Mouse (Mus musculus) G1E (cell line): ENCODE data around the gene Tbpl1. TPM values are rescaled to one million over a fixed set of nuclear protein-coding genes. Genes with fewer than 3 reads are reported as not detected.

Experiments
- ATAC-seq: 2 replicates; pipeline ENCODE4 v1.8.0; 2016; ENCODE audit warnings: mild to moderate bottlenecking; ENCODE audit not compliant: insufficient number of reproducible peaks, poor library complexity, low FRiP score, severe bottlenecking; ENCODE audit errors: extremely low read depth
- DNase-seq: peaks from one replicate; pipeline ENCODE4 v3.0.0; 2012; ENCODE audit warnings: low spot score
- H3K27me3 ChIP-seq: 2 replicates; pipeline ENCODE4 v1.6.1; 2012; ENCODE audit warnings: mild to moderate bottlenecking, low read length, inconsistent platforms; ENCODE audit not compliant: insufficient read depth
- H3K36me3 ChIP-seq: replicated peaks from 2 replicates; pipeline ENCODE3; 2012; ENCODE audit warnings: mild to moderate bottlenecking, inconsistent platforms
- H3K4me1 ChIP-seq: 2 replicates; pipeline ENCODE4 v1.6.1; 2012; ENCODE audit warnings: low read depth, low read length, inconsistent platforms, mixed read lengths; ENCODE audit not compliant: insufficient read depth
- H3K4me3 ChIP-seq: 2 replicates; pipeline ENCODE4 v1.5.1; 2012; ENCODE audit warnings: low read depth, mild to moderate bottlenecking, inconsistent platforms, low read length, moderate library complexity, mixed read lengths
- H3K9me3 ChIP-seq: replicated peaks from 2 replicates; pipeline ENCODE4 v1.6.1; 2012; ENCODE audit warnings: inconsistent platforms
- CTCF ChIP-seq: IDR thresholded peaks from 2 replicates; pipeline ENCODE4 v1.5.1; 2012; ENCODE audit warnings: low read depth, low read length, inconsistent platforms, mixed read lengths
- GATA1 ChIP-seq: IDR thresholded peaks from 2 replicates; pipeline ENCODE4 v1.6.1; 2012; ENCODE audit warnings: borderline replicate concordance, low read length, inconsistent platforms, mixed read lengths
- GATA2 ChIP-seq: IDR thresholded peaks from 2 replicates; pipeline ENCODE4 v1.6.1; 2012; ENCODE audit warnings: low read depth, low read length, inconsistent platforms, borderline replicate concordance
- POLR2AphosphoS5 ChIP-seq: IDR thresholded peaks from 2 replicates; pipeline ENCODE4 v1.6.1; 2012; ENCODE audit warnings: low read depth, low read length, inconsistent platforms; ENCODE audit not compliant: insufficient replicate concordance
- TAL1 ChIP-seq: conservative IDR thresholded peaks from 2 replicates; pipeline ENCODE4 v1.6.1; 2012; ENCODE audit warnings: low read depth, low read length, inconsistent platforms, mixed read lengths
- polyA plus RNA-seq: library from polyadenylated mRNA; stranded (reverse); fragments of >175 nt; gene quantifications from 2 replicates; pipeline ENCODE4 v1.2.3, GENCODE M21; 2012
- total RNA-seq, 2 experiments: library from RNA; stranded (forward) in 1 of 2; stranded (reverse) in 1 of 2; fragments of 200-1000 nt in 1 of 2; fragments of >200 nt in 1 of 2; fragmentation: Nextera tagmentation in 1 of 2; gene quantifications; 2 replicates each; pipeline ENCODE4 v1.2.3; 2014 to 2017

Gene Tbpl1
- total and polyA plus RNA-seq, 3 experiments = 55.1 to 94.5 (median 85.1) TPM

GRCm38 (mm10) chr10:22754240-22754639 lies 22.5 kb upstream of the Tbpl1 start:
- Histone ChIP-seq H3K4me3 (no peak overlapping the region), H3K27me3 (no peaks in the 10 kb centered on the region), H3K4me1 (peaks cover 17% of the 10 kb centered on the region), H3K9me3 (peaks cover 2% of the 10 kb centered on the region; the same call in 1 of the 2 replicates), H3K36me3 (no peaks in the 10 kb centered on the region)
- TF ChIP-seq GATA2 (no peak), CTCF (no peak), TAL1 (no peak), GATA1 (no peak), POLR2AphosphoS5 (no peak)
- DNase-seq = no peak
- no peak for ATAC-seq

DNA sequence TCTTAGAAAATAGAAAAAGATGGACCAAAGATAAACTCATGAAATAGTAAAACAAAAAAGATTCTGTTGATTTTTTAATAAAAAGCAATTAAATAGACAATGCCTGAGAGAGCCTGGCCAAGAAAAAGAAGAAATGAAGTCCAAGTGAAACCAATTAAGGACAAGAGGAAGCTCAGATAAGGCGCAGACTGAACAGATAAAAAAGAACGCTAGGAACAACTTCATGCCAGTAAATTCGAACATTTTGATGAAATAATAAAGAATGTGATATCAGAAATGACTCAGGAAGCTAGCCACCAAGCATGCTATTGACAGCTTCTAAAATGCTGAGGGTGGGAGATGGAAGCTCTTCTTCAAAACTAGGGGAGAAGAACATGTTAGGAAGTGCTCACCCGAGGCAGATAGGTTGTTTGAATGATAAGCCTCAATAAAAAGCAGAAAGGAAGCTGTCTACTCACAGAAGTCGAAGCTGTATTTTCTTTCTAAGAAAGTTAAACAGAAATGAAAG lies 19.5 kb upstream of the Tbpl1 start:
- Histone ChIP-seq H3K4me3 (no peak overlapping the region; the same call in 1 of the 2 replicates), H3K36me3 (no peaks in the 10 kb centered on the region), H3K9me3 (peaks cover 2% of the 10 kb centered on the region; the same call in 1 of the 2 replicates), H3K27me3 (no peaks in the 10 kb centered on the region), H3K4me1 (peaks cover 25% of the 10 kb centered on the region)
- TF ChIP-seq TAL1 = no peak
- no peak for TF ChIP-seq POLR2AphosphoS5
- TF ChIP-seq GATA2 = no peak
- no peak for TF ChIP-seq GATA1
- TF ChIP-seq CTCF = no peak
- DNase-seq (no peak), ATAC-seq (no peak)

- Histone ChIP-seq H3K4me3 (no peak overlapping the region), H3K4me1 (peaks cover 16% of the 10 kb centered on the region), H3K36me3 (no peaks in the 10 kb centered on the region), H3K9me3 (no peaks in the 10 kb centered on the region), H3K27me3 (no peaks in the 10 kb centered on the region)
- ATAC-seq (no peak), DNase-seq (no peak)
- TF ChIP-seq GATA1 (no peak), GATA2 (no peak), TAL1 (no peak), CTCF (no peak), POLR2AphosphoS5 (no peak)
Observed at GRCm38 (mm10) chr10:22746334-22747322, 14.9 kb upstream of the Tbpl1 start.

DNA sequence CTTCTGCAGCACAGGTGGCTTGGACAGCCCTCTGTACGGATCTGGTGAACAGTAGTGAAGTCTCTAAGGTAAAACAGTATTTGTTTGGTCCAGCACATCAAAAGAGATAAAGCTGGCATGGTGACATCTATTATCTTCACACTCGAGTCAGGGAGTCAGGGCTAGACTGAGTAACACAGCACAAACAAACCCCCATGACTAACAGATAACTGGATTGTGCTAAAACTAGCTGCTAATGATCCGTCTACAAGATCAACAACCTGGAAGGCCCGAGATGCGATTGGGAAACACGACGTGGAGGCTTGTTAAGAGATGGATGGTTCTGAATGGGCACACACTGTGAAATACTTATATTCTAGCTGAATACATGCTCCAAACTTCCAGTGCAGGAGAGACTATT lies 14.2 kb upstream of the Tbpl1 start:
- no peak for DNase-seq
- ATAC-seq = no peak
- no peaks in the 10 kb centered on the region for H3K27me3 ChIP-seq
- no peaks in the 10 kb centered on the region for H3K9me3 ChIP-seq
- no peak overlapping the region for H3K4me3 ChIP-seq
- peaks cover 11% of the 10 kb centered on the region for H3K4me1 ChIP-seq
- no peaks in the 10 kb centered on the region for H3K36me3 ChIP-seq
- TF ChIP-seq GATA2 = no peak
- no peak for TF ChIP-seq GATA1
- TF ChIP-seq CTCF = no peak
- no peak for TF ChIP-seq POLR2AphosphoS5
- TF ChIP-seq TAL1 = no peak

DNA sequence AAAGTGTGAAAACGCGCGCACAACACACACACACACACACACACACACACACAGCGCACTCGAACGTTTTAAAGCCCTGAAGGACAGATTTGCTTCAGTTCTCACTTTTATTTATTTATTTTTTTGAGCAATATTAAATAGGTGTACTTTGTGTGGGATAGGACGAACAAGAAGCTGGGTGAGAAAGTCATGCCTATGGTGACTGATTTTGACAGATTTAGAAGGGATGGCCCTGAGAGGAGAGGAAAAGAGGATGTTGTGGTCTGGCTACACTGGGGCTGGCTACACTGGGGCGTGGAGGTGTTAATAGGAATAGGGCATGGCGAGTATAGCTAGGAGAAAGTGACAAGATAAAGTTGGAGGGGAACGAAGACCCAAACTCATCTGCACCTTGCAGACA lies 443 bp upstream of the Tbpl1 start:
- ATAC-seq (peak; percentile 46; the same call in 1 of the 2 replicates), DNase-seq (peak; percentile 69)
- Histone ChIP-seq H3K4me1 (peaks cover 43% of the 10 kb centered on the region), H3K4me3 (peak overlapping the region; percentile 91), H3K36me3 (no peaks in the 10 kb centered on the region), H3K9me3 (no peaks in the 10 kb centered on the region), H3K27me3 (no peaks in the 10 kb centered on the region)
- TF ChIP-seq TAL1 (no peak), CTCF (no peak), GATA2 (no peak), POLR2AphosphoS5 (no peak), GATA1 (no peak)

- peak overlapping the region; percentile 91 for H3K4me3 ChIP-seq
- TF ChIP-seq GATA1 (no peak), GATA2 (no peak), TAL1 (no peak), POLR2AphosphoS5 (no peak), CTCF (no peak)
- no peak for DNase-seq
- no peaks in the 10 kb centered on the region for H3K9me3 ChIP-seq
- peaks cover 3% of the 10 kb centered on the region for H3K36me3 ChIP-seq
- H3K27me3 ChIP-seq = no peaks in the 10 kb centered on the region
- H3K4me1 ChIP-seq = peaks cover 55% of the 10 kb centered on the region
- ATAC-seq = no peak
Observed at GRCm38 (mm10) chr10:22730992-22731271, 806 bp downstream of the Tbpl1 start.
